Mouse (Mus musculus) small intestine, adult 2 months (tissue): ENCODE measurements around the gene Ints5.

Source experiments
- CTCF ChIP-seq: fragments of 200-500 bp; IDR thresholded peaks from 2 replicates; pipeline ENCODE4 v1.5.1; 2012; ENCODE audit warnings: low read depth, mild to moderate bottlenecking, control low read depth, inconsistent platforms, low read length, moderate library complexity, mixed read lengths; ENCODE audit not compliant: insufficient replicate concordance, insufficient read length; ENCODE audit errors: extremely low read depth
- POLR2A ChIP-seq: fragments of 200-500 bp; IDR thresholded peaks from 2 replicates; pipeline ENCODE4 v1.6.1; 2012; ENCODE audit warnings: low read depth, mild to moderate bottlenecking, control low read depth, inconsistent platforms, low read length, moderate library complexity

- TF ChIP-seq POLR2A: no peak
- TF ChIP-seq CTCF: no peak
Observed at GRCm38 (mm10) chr19:8936736-8937135, 43.9 kb downstream of the Ints5 start.
